Mouse (Mus musculus) left cerebral cortex, adult 11 months (tissue): Measurements from ENCODE around the gene Gm21627.
"Not testable (repeated sequence)": the region's sequence is repeated elsewhere in the genome, so short reads cannot be mapped to it uniquely, and the experiment has no call there.

ENCODE experiments used
- DNase-seq: peaks from one replicate; pipeline ENCODE4 v3.0.0; 2022; ENCODE audit warnings: low spot score

The Gm21627 gene

DNA sequence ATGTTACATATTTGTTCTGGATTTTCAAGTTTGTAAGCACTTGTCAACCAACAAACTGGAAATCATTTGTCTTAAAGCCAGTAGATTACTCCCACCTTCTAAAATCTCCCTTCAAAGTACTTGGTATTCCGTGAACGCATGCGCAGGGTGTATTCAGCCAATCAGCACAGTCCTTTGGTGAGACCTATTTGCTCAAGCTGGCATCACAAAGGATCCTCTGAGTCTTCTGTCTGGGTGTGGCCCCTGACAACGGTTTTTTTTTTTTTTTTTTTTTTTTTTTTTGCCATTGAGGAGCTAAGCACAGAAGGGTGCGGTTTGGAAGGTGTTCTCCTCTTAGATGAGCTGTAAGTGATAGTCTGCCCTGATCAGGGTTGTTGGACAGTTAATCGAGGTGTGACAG is at the start of gene Gm21627:
TSS of gene Gm21627 (plus strand) at position 301 of the 400 bp plus-strand sequence.
- not testable (repeated sequence) for DNase-seq
